Mouse (Mus musculus) midbrain, embryonic 16.5 days (tissue): ENCODE data around the gene Dtx4. TPM values are rescaled to one million over a fixed set of nuclear protein-coding genes. Genes with fewer than 3 reads are reported as not detected.

Experiments
- ATAC-seq: fragments of 200-750 bp; cut with Nextera tagmentation; 2 replicates; pipeline ENCODE4 v1.8.0; 2017; ENCODE audit warnings: moderate TSS enrichment
- H3K27ac ChIP-seq: fragments of 300-500 bp; sonication (generic); 2 replicates; pipeline ENCODE4 v1.5.1; 2014; ENCODE audit warnings: mild to moderate bottlenecking, low read length, mixed read lengths
- H3K27me3 ChIP-seq: fragments of 300-500 bp; sonication (generic); 2 replicates; pipeline ENCODE4 v1.6.1; 2014; ENCODE audit warnings: low read depth, low read length, mixed read lengths; ENCODE audit not compliant: control insufficient read depth, insufficient read depth
- H3K36me3 ChIP-seq: fragments of 300-500 bp; sonication (generic); 2 replicates; pipeline ENCODE4 v1.6.1; 2014; ENCODE audit warnings: mild to moderate bottlenecking, low read length, moderate library complexity, mixed read lengths; ENCODE audit not compliant: control insufficient read depth, insufficient read depth
- H3K4me1 ChIP-seq: fragments of 300-500 bp; sonication (generic); 2 replicates; pipeline ENCODE4 v1.6.1; 2014; ENCODE audit warnings: mild to moderate bottlenecking, low read length, mixed read lengths; ENCODE audit not compliant: control insufficient read depth, insufficient read depth
- H3K4me2 ChIP-seq: fragments of 300-500 bp; sonication (generic); 2 replicates; pipeline ENCODE4 v1.6.1; 2014; ENCODE audit warnings: mild to moderate bottlenecking, low read length, mixed read lengths
- H3K4me3 ChIP-seq: fragments of 300-500 bp; sonication (generic); 2 replicates; pipeline ENCODE4 v1.5.1; 2014; ENCODE audit warnings: low read depth, mild to moderate bottlenecking, low read length, moderate library complexity, mixed read lengths
- H3K9ac ChIP-seq: fragments of 300-500 bp; sonication (generic); 2 replicates; pipeline ENCODE4 v1.6.1; 2014; ENCODE audit warnings: low read depth, low read length, mixed read lengths
- H3K9me3 ChIP-seq: fragments of 300-500 bp; sonication (generic); replicated peaks from 2 replicates; pipeline ENCODE4 v1.6.1; 2014; ENCODE audit warnings: mild to moderate bottlenecking, low read length, mixed read lengths; ENCODE audit not compliant: control insufficient read depth, poor library complexity, severe bottlenecking
- WGBS: fragments of 180-500 bp; shearing (Covaris S2); extraction: QIAGEN DNeasy Blood & Tissue Kit; methylation state at CpG from one replicate; pipeline ENCODE4 v1.1.7; 2014; 5-methylcytosine and 5-hydroxymethylcytosine counted together
- polyA plus RNA-seq: library from polyadenylated mRNA; unstranded; fragments of >200 nt; fragmentation: Nextera tagmentation; extraction: Ambion mirVana; gene quantifications from 2 replicates; pipeline ENCODE4 v1.2.1, GENCODE M21; 2015

Gene Dtx4
- polyA plus RNA-seq, 1 experiment from 2014 or later, result 39.3 TPM

DNA sequence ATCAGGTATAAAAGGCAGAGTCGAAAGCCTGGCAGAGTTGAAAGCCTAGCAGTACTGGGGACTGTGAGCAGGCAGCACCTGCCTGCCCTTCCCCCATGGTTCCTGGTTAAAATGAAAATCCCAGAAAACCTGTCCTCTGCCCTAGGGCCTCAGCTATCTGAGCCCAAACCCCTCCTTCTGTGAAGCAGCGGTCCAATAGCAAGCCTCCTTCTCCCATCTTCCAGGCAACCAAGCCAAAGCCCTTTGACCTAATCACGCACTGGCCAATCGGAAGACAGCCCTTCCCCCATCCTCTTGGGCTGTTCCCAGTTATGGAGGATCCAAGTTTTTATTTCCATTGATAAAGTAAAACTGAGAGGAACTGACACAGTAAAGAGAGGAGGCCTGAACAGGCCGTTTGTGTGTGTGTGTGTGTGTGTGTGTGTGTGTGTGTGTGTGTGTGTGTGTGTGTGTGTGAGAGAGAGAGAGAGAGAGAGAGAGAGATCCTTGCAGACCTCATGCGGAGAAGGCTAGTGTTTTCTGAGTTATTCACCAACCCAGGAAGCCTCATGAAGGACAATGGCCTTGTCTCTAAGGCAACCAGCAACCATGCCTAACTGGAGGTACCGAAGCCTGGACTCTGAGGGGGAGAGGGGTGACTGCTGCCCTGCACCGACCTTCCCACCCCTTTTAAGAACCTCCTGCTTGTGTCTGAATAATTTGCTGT is 12.1 kb downstream of the Dtx4 start:
- Histone ChIP-seq H3K36me3 (peaks cover 25% of the 10 kb centered on the region), H3K4me2 (0 out of 2 replicates have a peak overlapping the region, but pooled peaks have one; percentile 2), H3K27ac (peak overlapping the region; percentile 64), H3K4me1 (peaks cover 24% of the 10 kb centered on the region), H3K27me3 (no peaks in the 10 kb centered on the region), H3K9ac (no peak overlapping the region), H3K4me3 (no peak overlapping the region), H3K9me3 (no peaks in the 10 kb centered on the region)
- peak; percentile 79 for ATAC-seq
- WGBS, result 11% methylated on average over 8 of the region's 8 CpGs

DNA sequence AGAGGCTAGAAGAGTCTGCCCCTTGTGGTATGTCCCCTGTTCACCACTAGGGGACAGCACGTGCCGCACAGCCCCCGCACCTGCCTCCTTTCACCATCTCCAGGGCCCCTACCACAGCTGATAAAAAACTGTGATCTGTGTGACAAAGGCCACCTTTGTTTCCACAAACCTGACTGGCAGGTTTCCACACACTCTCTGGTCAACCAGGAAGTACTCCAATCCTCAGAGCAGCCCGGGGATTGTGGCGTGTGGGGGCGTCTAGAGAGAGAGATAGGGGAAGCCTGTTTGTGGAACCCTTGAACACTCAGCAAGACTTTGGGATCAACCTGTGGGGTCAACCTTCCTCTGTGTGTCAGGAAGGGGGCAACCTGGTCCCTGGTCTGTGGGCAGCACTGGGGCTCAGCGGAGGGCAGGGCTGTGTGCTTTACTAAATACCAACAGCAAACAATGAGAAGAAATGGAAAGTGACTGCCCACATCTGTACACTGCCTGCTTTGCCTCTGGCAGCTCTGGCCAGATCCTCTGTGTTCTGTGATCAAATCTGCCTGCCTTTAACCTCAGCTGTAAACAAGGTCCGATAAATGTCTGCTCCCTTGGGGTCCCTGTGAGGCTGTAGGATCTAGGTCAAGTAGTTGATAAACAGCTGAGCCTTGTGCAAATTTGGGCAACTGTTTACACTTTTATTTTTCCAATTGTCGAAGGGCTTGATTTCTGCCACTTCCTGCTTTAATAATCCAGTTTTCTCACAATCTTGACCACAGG is 12.9 kb downstream of the Dtx4 start:
- Histone ChIP-seq H3K4me3 (no peak overlapping the region), H3K9me3 (no peaks in the 10 kb centered on the region), H3K27ac (peak overlapping the region; percentile 64), H3K27me3 (no peaks in the 10 kb centered on the region), H3K4me1 (peaks cover 21% of the 10 kb centered on the region), H3K9ac (no peak overlapping the region), H3K4me2 (0 out of 2 replicates have a peak overlapping the region, but pooled peaks have one; percentile 0), H3K36me3 (peaks cover 25% of the 10 kb centered on the region)
- WGBS, result 9% methylated on average over 9 of the region's 9 CpGs
- peak; percentile 27 for ATAC-seq

DNA sequence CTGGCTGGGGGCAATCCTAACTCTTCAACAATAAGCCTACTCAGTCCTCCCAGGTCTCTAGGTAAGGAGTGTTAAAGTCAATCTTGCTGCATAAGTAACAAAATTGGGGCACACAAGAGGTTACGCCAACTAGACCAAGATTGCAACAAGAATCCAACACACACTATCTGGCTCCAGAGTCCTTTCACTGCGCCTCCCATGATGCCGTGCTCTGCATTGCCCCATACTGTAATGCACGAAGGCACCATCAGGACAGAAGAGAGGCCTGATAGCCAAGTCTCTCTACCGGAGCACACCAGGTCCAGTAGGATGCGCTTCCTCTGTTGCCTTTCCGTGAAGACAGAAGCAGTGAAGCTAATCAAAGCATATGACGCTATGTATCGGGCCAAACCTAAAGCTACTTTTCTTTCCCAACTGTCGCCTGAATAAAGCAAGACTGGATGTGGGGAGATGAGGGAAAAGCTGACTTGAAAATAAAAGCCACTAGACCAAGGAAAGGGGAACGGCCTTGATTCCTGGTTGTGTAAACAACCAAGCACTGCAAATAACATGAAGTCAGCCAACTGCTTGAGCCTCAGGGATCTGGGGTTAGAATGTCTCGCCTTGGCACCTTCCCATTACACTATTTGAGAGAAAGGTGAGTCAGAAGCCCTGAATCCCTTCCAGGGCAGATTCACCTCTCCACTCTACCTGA is 13.6 kb downstream of the Dtx4 start:
- peaks cover 29% of the 10 kb centered on the region for H3K36me3 ChIP-seq

DNA sequence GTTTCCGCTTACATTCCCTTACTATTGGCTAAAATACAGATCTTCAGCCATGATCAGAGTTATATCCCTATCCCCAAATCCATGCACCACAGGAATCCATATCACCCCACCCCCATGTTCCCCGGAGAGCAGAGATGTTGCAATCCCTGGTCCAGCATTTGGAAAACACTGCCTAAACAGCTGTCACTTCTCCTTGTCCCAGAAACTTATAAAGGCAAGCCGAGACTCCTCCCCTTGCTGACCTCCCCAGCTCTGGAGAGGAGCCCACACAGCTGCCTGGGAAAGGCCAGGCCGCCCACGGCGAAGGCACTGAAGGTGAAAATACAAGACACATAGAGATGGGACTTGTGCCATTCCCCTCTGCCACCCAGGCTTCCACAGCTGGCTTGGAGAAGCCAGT is 14.4 kb downstream of the Dtx4 start:
- Histone ChIP-seq H3K36me3 (peaks cover 27% of the 10 kb centered on the region), H3K27ac (no peak overlapping the region), H3K27me3 (no peaks in the 10 kb centered on the region), H3K4me2 (no peak overlapping the region), H3K4me1 (peaks cover 21% of the 10 kb centered on the region), H3K9me3 (no peaks in the 10 kb centered on the region), H3K4me3 (no peak overlapping the region), H3K9ac (no peak overlapping the region)
- WGBS, result 75% methylated on average over 6 of the region's 6 CpGs
- ATAC-seq, result no peak

More for the DNA sequence above, 13.6 kb downstream of the Dtx4 start:
- Histone ChIP-seq H3K27me3 (no peaks in the 10 kb centered on the region), H3K27ac (no peak overlapping the region), H3K4me2 (no peak overlapping the region), H3K4me3 (no peak overlapping the region), H3K9ac (no peak overlapping the region), H3K9me3 (no peaks in the 10 kb centered on the region), H3K4me1 (peaks cover 21% of the 10 kb centered on the region)
- 83% methylated on average over 12 of the region's 12 CpGs for WGBS
- ATAC-seq, result no peak

- WGBS, result 67% methylated on average over 3 of the region's 3 CpGs
- Histone ChIP-seq H3K27me3 (no peaks in the 10 kb centered on the region), H3K9ac (no peak overlapping the region), H3K4me3 (no peak overlapping the region), H3K4me1 (peaks cover 18% of the 10 kb centered on the region), H3K36me3 (peaks cover 20% of the 10 kb centered on the region), H3K9me3 (no peaks in the 10 kb centered on the region), H3K27ac (no peak overlapping the region), H3K4me2 (no peak overlapping the region)
- ATAC-seq, result no peak
Observed at GRCm38 (mm10) chr19:12485631-12486030, 15.6 kb downstream of the Dtx4 start.

DNA sequence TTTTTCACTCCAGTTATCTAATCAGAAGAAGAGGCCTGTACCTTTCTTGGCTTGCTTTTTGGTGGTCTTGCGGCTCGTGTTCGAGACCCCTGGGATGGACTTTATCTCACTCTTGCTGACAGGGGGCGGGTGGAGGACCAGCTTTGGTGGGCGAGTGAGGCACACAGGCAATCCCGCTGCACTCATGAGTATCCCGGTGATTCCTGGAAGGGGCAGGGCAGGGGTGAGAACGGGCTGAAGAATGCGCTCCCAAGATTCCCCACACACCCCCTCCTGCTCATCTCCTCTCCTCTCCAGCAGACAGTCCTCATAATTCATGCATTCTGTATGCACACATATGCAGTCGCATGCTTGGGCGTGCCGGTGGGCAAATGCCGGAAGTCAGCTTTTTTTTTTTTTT is 16.0 kb downstream of the Dtx4 start:
- H3K36me3 ChIP-seq, result peaks cover 16% of the 10 kb centered on the region

GRCm38 (mm10) chr19:12484210-12484609 is 17.0 kb downstream of the Dtx4 start:
- peaks cover 18% of the 10 kb centered on the region for H3K36me3 ChIP-seq
- no peak overlapping the region; the same call in 1 of the 2 replicates for H3K27ac ChIP-seq

More for the DNA sequence above, 16.0 kb downstream of the Dtx4 start:
- Histone ChIP-seq H3K4me2 (no peak overlapping the region), H3K27ac (no peak overlapping the region), H3K4me1 (peaks cover 18% of the 10 kb centered on the region), H3K4me3 (no peak overlapping the region), H3K27me3 (no peaks in the 10 kb centered on the region), H3K9me3 (no peaks in the 10 kb centered on the region), H3K9ac (no peak overlapping the region)
- ATAC-seq, result no peak
- 86% methylated on average over 13 of the region's 13 CpGs for WGBS

GRCm38 (mm10) chr19:12483782-12484181 is 17.5 kb downstream of the Dtx4 start:
- no peak overlapping the region for H3K4me2 ChIP-seq
- H3K27ac ChIP-seq, result peak overlapping the region; percentile 21; the same call in 1 of the 2 replicates
- H3K9ac ChIP-seq, result no peak overlapping the region
- H3K4me1 ChIP-seq, result peaks cover 5% of the 10 kb centered on the region
- ATAC-seq, result no peak
- 78% methylated on average over 4 of the region's 4 CpGs for WGBS
- no peak overlapping the region for H3K4me3 ChIP-seq
- no peaks in the 10 kb centered on the region for H3K27me3 ChIP-seq
- H3K9me3 ChIP-seq, result no peaks in the 10 kb centered on the region
- peaks cover 21% of the 10 kb centered on the region for H3K36me3 ChIP-seq

More at GRCm38 (mm10) chr19:12484210-12484609, 17.0 kb downstream of the Dtx4 start:
- H3K9me3 ChIP-seq, result no peaks in the 10 kb centered on the region
- H3K9ac ChIP-seq, result no peak overlapping the region
- H3K27me3 ChIP-seq, result no peaks in the 10 kb centered on the region
- H3K4me2 ChIP-seq, result no peak overlapping the region
- no peak overlapping the region for H3K4me3 ChIP-seq
- WGBS, result 70% methylated on average over 4 of the region's 4 CpGs
- ATAC-seq, result no peak
- H3K4me1 ChIP-seq, result peaks cover 9% of the 10 kb centered on the region
